Mouse (Mus musculus) Patski (cell line): Measurements from ENCODE around the gene Stat3. TPM values are rescaled to one million over a fixed set of nuclear protein-coding genes. Genes with fewer than 3 reads are reported as not detected.

Source experiments
- ATAC-seq: fragments of 100-300 bp; one replicate; pipeline ENCODE4 v1.8.0; 2021
- CTCF ChIA-PET: fragments of 350-600 bp; sonication (Branson Sonifier 250); formaldehyde crosslinking; loops from one replicate; lab custom pipeline; 2022; ENCODE audit warnings: inconsistent platforms; lab: Charles Lee
- POLR2A ChIA-PET: fragments of 350-600 bp; sonication (Branson Sonifier 250); formaldehyde crosslinking; loops from one replicate; lab custom pipeline; 2022; ENCODE audit warnings: antibody characterized with exemption, inconsistent platforms; lab: Charles Lee
- DNase-seq: peaks from one replicate; pipeline ENCODE4 v3.0.0-alpha.2; 2011; ENCODE audit warnings: low read depth, low spot score
- H3K27me3 ChIP-seq: fragments of 371-371 bp; one replicate; pipeline ENCODE4 v1.5.1; 2021
- CTCF ChIP-seq: fragments of 100-300 bp; IDR thresholded peaks from one replicate; pipeline ENCODE4 v1.5.1; 2021
- in situ Hi-C: fragments of 300-500 bp; cut with MboI; formaldehyde crosslinking; loops from 3 replicates; pipeline ENCODE4 v1.11.1; 2018; ENCODE audit warnings: low pct_unique_long_range_greater_than_20kb, mixed read lengths
- polyA plus RNA-seq: library from polyadenylated mRNA; unstranded; gene quantifications from one replicate; pipeline ENCODE4 v1.2.3, GENCODE M21; 2021

Stat3 gene
- 152 TPM for polyA plus RNA-seq

DNA sequence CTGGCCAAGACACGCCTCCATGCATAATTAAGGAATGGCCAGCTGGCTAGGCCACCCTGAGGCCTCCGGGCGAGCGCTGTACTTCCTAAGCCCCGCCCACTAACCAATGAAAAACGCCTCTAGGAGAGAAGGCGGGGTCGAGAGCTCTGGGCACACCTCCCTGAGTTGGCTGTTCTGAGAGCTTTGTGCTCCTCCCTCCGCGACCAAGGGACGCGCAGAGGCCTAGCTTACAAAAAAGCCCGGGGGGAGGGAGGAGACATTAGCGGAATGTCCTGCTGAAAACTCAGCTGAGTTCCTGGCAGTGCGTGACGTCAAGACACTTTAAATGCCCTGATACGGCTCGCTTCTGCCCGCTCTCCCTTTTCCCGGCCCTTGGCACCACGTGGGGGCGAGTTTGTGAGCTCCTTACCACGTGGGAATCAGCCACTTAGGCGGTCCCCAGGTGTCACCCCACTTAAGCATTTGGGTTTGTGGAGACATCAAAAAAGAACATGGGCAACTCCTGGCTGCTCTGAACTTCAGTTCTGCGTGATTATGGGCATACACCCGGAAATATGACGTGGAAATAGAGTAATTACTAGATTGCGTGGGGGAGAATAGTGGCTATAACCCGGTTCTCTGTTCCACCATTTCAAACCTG lies at the start of gene Stat3:
Gene Stat3 (minus strand): TSS at position 29 of the 640 bp plus-strand sequence.
- ATAC-seq (peak; percentile 96), DNase-seq (peak; percentile 100)
- in situ Hi-C loops, result no loop called here
- no peaks in the 10 kb centered on the region for H3K27me3 ChIP-seq
- ChIA-PET POLR2A (interaction anchor here (0.5 to 2.8 kb wide), 6 partner anchors 14 to 379 kb away, joined by 3 to 8 read pairs (median 4); no protein-coding TSS in a partner anchor), CTCF (interaction anchor here (0.8 to 3.8 kb wide), 7 partner anchors 9 to 150 kb away, joined by 3 to 17 read pairs (median 4); no protein-coding TSS in a partner anchor)
- no peak for TF ChIP-seq CTCF

DNA sequence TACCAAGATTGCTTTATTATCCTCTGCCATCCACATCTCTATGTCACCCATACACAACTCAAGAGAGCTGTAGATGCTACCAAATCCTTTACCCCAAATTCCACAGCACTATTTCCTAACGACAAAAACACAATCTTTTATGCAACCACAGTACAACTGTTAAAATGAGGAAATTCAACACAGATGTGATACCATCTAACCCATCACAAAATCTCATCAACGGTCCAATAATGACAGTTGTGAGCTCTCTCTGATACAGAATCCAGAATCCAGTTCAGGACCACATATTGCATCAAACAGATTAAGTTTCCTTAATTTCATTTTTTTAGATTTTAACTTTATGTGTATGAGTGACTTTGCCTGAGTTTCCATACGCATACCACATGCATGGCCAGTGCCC lies 49.3 kb upstream of the Stat3 start:
- ChIA-PET POLR2A (interaction anchor here (0.6 to 2.0 kb wide), 2 partner anchors 21 to 33 kb away, joined by 3 to 4 read pairs; partner anchors contain the start of gene Atp6v0a1), CTCF (interaction anchor here (1.0 to 1.6 kb wide), 4 partner anchors 10 to 71 kb away, joined by 3 to 5 read pairs (median 4); no protein-coding TSS in a partner anchor)
- no peaks in the 10 kb centered on the region for H3K27me3 ChIP-seq
- DNase-seq, result no peak
- in situ Hi-C loops, result no loop called here
- TF ChIP-seq CTCF, result no peak
- no peak for ATAC-seq

DNA sequence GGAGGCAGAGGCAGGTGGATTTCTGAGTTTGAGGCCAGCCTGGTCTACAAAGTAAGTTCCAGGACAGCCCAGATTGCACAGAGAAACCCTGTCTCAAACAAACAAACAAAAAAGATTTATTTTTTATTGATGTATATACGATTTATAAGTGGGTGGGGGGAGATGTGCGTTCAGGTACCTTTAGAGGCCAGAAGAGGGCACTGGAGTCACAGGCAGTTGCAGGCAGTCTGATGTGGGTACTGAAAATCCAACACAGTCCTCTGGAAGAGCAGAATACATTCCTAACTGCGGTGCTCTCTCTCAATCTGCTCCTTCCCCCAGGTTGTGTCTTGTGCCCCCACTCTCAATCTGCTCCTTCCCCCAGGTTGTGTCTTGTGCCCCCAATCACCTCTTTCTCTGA lies 46.3 kb upstream of the Stat3 start:
- peak; percentile 74 for TF ChIP-seq CTCF
- ChIA-PET CTCF (interaction anchor here (2.9 kb wide), 1 partner anchor 70 kb away, joined by 16 read pairs; no protein-coding TSS in a partner anchor), POLR2A (no interaction called here)
- ATAC-seq, result no peak
- H3K27me3 ChIP-seq, result no peaks in the 10 kb centered on the region
- in situ Hi-C loops, result no loop called here
- no peak for DNase-seq

DNA sequence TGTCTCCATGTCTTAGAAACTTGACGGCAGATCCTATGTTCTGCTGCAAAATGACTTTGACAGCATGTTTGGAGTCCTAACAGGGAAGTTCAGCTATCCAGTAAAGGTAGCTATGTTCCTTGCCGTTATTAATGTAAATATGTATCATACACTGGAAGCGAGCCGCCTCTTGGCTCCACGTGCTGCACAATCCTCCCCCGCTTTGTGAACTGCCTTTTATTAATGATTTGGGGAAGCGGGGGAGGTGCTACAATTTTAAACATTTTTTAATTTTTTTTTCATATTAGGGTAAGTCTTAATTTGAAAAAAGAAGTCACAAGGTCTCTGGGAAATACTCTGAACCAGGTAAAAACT lies 44.4 kb upstream of the Stat3 start:
- no peak for TF ChIP-seq CTCF
- ATAC-seq, result no peak
- in situ Hi-C loops, result loop anchor here (5.0 kb wide), 1 partner anchor 74 kb away; no protein-coding TSS in a partner anchor
- DNase-seq, result no peak
- ChIA-PET POLR2A (interaction anchor here (0.6 to 1.4 kb wide), 3 partner anchors 10 to 253 kb away, joined by 3 read pairs; no protein-coding TSS in a partner anchor), CTCF (interaction anchor here (0.8 to 2.9 kb wide), 15 partner anchors 13 to 193 kb away, joined by 3 to 16 read pairs (median 4); partner anchors contain the start of gene Cavin1)
- H3K27me3 ChIP-seq, result no peaks in the 10 kb centered on the region

DNA sequence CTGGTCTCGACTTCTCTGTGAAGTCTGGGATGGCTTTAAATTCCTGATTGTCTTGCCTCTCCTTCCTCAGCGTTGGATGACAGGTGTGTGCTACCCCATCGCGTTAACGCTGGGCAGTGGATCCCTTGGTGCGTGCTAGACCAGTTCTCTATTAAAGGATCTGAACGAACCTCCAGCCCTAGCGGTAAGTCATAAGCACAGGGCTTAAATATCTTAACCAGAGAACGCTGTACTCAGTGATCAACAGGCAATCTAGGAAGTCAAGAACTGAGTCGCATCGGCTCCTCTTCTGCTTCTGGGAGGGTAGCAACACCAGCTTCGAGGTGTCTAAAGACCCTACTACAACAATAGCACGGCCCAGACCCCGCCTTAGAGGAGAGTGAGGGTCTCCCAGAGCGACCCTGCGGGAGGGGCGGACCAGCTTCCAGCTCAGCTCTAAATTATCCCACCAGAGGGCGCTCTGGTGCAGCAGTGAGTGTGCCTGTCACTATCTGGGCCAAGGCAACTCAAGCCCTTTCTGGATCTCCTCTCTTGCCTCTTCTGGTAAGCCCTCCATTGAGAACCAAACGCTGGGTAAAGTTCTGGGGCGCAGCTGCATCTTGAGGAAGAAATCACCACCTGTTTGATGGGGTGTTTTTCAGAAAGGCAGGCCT lies 43.9 kb upstream of the Stat3 start:
- no peak for DNase-seq
- ChIA-PET POLR2A (interaction anchor here (0.6 to 1.4 kb wide), 3 partner anchors 10 to 253 kb away, joined by 3 read pairs; no protein-coding TSS in a partner anchor), CTCF (interaction anchor here (0.7 to 2.9 kb wide), 17 partner anchors 12 to 194 kb away, joined by 3 to 16 read pairs (median 4); partner anchors contain the start of genes Cavin1 and Naglu)
- peak; percentile 94 for TF ChIP-seq CTCF
- H3K27me3 ChIP-seq, result no peaks in the 10 kb centered on the region
- in situ Hi-C loops, result loop anchor here (5.0 kb wide), 1 partner anchor 74 kb away; no protein-coding TSS in a partner anchor
- ATAC-seq, result no peak

DNA sequence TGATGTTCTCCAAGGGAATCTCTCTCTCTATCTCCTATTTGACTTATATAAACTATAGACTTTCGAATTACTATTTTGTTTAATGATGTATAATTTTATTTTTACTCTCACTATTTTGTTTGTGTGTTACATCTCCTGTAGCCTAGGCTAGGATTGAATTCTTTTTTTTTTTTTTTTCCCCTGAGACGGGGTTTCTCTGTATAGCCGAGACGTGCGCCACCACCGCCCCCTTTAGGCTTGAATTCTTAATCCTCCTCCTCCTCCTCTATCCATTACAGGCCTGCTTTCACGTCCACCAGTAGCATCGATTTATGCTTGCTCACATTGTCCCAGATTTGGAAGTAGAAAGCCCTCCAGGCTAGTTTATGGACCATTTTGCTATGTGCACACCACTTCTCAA lies 42.7 kb upstream of the Stat3 start:
- ATAC-seq, result no peak
- ChIA-PET POLR2A (interaction anchor here (1.4 kb wide), 1 partner anchor 27 kb away, joined by 3 read pairs; no protein-coding TSS in a partner anchor), CTCF (interaction anchor here (1.0 kb wide), 1 partner anchor 28 kb away, joined by 3 read pairs; no protein-coding TSS in a partner anchor)
- no peak for DNase-seq
- no peaks in the 10 kb centered on the region for H3K27me3 ChIP-seq
- in situ Hi-C loops, result loop anchor here (5.0 kb wide), 1 partner anchor 75 kb away; no protein-coding TSS in a partner anchor
- no peak for TF ChIP-seq CTCF

DNA sequence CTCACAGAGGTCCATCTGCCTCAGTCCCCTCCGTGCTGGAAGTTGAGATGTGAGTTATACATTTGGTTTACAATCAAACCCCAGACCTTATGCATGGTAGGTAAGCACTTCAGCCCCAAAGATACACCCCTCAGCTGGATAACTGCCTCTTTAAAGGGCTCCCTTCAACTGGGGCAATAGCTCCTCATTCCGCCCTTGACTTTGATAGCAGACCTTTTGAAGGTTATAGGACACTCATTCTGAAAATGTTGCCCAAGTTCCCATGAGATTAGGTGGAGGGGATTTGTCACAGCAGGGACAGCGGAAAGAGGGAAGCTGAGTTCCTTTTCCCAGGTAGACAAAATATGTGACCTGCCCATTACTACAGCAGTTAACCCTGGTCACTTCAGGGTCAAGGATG lies 41.9 kb upstream of the Stat3 start:
- ATAC-seq, result no peak
- no peak for TF ChIP-seq CTCF
- POLR2A ChIA-PET, result interaction anchor here (1.4 kb wide), 1 partner anchor 27 kb away, joined by 3 read pairs; no protein-coding TSS in a partner anchor
- in situ Hi-C loops, result loop anchor here (5.0 kb wide), 1 partner anchor 76 kb away; no protein-coding TSS in a partner anchor
- no peaks in the 10 kb centered on the region for H3K27me3 ChIP-seq
- DNase-seq, result no peak
- CTCF ChIA-PET, result interaction anchor here (1.0 kb wide), 3 partner anchors 22 to 77 kb away, joined by 3 to 7 read pairs (median 3); no protein-coding TSS in a partner anchor

DNA sequence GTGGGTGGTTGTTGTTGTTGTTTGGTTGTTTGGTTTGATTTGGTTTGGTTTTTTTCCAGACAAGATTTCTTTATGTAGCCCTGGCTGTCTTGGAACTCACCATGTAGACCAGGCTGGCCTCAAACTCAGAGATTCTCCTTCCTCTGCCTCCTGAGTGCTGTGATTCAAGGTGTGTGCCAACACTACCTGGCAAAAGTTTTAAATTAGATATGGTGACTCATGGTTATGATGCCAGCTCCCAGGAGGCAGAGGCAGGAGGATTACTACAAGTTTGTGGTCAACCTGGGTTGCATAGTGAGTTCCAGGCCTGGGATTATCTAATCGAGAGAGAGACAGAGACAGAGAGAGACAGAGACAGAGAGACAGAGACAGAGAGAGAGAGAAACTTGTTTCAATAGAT lies 41.1 kb upstream of the Stat3 start:
- no peak for DNase-seq

DNA sequence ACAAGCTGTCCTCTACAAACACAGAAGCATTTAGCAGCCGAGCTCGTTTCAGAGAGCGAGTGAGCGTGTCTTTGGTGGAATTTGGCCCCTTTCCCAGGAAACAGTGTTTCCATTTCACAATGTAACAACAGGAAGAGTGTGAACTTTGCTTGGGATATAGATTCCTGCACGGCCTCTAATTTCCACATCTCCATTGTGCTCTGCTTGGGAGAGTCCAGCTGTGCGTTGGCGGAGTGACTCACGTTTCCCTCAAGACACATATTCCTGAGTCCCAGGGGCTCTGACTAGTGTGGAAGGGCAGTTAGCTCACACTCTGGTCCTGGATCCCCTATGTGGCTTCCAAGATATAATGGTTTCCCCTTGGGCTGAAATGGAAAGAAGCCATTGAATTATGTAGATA lies 40.5 kb upstream of the Stat3 start:
- POLR2A ChIA-PET, result interaction anchor here (0.5 to 1.1 kb wide), 2 partner anchors 9 to 29 kb away, joined by 3 to 5 read pairs; no protein-coding TSS in a partner anchor
- ATAC-seq, result peak; percentile 57
- no peaks in the 10 kb centered on the region for H3K27me3 ChIP-seq
- TF ChIP-seq CTCF, result no peak
- in situ Hi-C loops, result loop anchor here (5.0 to 10.0 kb wide), 3 partner anchors 32 to 195 kb away; partner anchors contain the start of genes Ccr10, Cntnap1 and Plekhh3
- CTCF ChIA-PET, result interaction anchor here (0.7 to 1.8 kb wide), 8 partner anchors 9 to 90 kb away, joined by 3 to 13 read pairs (median 3); partner anchors contain the start of genes Cavin1 and Naglu
- no peak for DNase-seq

More for the DNA sequence above, 41.1 kb upstream of the Stat3 start:
- no peak for ATAC-seq
- no peaks in the 10 kb centered on the region for H3K27me3 ChIP-seq
- in situ Hi-C loops, result loop anchor here (5.0 kb wide), 1 partner anchor 77 kb away; no protein-coding TSS in a partner anchor
- TF ChIP-seq CTCF, result no peak
- POLR2A ChIA-PET, result interaction anchor here (0.7 kb wide), 1 partner anchor 92 kb away, joined by 6 read pairs; no protein-coding TSS in a partner anchor
- CTCF ChIA-PET, result interaction anchor here (1.0 to 1.8 kb wide), 3 partner anchors 22 to 78 kb away, joined by 3 to 13 read pairs (median 7); no protein-coding TSS in a partner anchor

DNA sequence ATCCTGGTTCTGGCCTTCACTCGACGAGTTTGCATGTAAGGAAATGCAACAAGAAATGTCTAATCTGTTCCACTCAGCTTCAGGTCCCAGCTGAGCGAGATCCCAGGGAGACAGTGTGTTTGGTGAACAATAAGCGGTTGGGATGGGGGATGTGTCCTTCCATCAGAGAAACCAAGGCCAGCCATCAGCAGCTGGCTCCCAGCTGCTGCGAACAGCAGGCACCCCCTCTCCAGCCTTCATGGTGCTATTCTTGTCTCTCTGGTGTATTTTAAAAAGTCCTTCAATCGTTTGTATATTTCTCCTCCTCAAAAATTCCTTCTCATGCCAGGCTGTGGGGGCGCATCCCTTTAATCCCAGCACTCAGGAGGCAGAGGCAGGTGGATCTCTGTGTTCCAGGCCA lies 35.9 kb upstream of the Stat3 start:
- TF ChIP-seq CTCF, result no peak
- in situ Hi-C loops, result loop anchor here (5.0 to 10.0 kb wide), 2 partner anchors 37 to 200 kb away; partner anchors contain the start of genes Ccr10, Cntnap1 and Plekhh3
- CTCF ChIA-PET, result interaction anchor here (1.7 kb wide), 1 partner anchor 23 kb away, joined by 4 read pairs; no protein-coding TSS in a partner anchor
- ATAC-seq, result no peak
- POLR2A ChIA-PET, result no interaction called here
- no peak for DNase-seq
- H3K27me3 ChIP-seq, result no peaks in the 10 kb centered on the region
